Comparison of ENCODE assay signal across 19 mouse cellular contexts in genomic region chr11:75472469-75473081, GRCm38 (mm10). TPM values are rescaled to one million over a fixed set of nuclear protein-coding genes. Genes with fewer than 3 reads are reported as not detected.
A peak's percentile ranks its signal among the peaks of the same experiment; 100 is the strongest.
DNase-seq lines count a peak whose midpoint lies in the region; ATAC-seq and TF ChIP-seq lines count a peak whose summit lies in the region.
"Had no signal": no experiment of that assay in that cellular context is flagged by ENCODE, and none has a peak within 500 bp of the region (broad histone marks: within the 10 kb centered on the region; RNA-seq: fewer than 3 reads in every experiment).

No protein-coding gene starts in this region.

- H3K4me2 ChIP-seq in liver, postnatal 0 days (ENCODE audit: low read depth, low read length), result no peak overlapping the region
- H3K4me2 ChIP-seq: embryonic facial prominence, embryonic 12.5 days; hindbrain, embryonic 13.5 days; lung, embryonic 14.5 days; neural tube, embryonic 13.5 days had no signal

- H3K4me1 ChIP-seq in liver, postnatal 0 days (ENCODE audit: insufficient read depth), result peaks cover 22% of the 10 kb centered on the region
- no peaks in the 10 kb centered on the region for H3K4me1 ChIP-seq in cerebellum, adult 2 months (ENCODE audit: control insufficient read depth, insufficient read depth, low read length)
- H3K4me1 ChIP-seq: embryonic facial prominence, embryonic 12.5 days had no signal

- no peaks in the 10 kb centered on the region for H3K27me3 ChIP-seq in liver, postnatal 0 days (ENCODE audit: insufficient read depth, low read length)
- no peaks in the 10 kb centered on the region for H3K27me3 ChIP-seq in cerebellum, adult 2 months (ENCODE audit: control insufficient read depth, insufficient read depth, low read length)
- H3K27me3 ChIP-seq: embryonic facial prominence, embryonic 12.5 days; neural tube, embryonic 13.5 days; Patski had no signal

- TF ChIP-seq EP300 in liver, postnatal 0 days (IDR thresholded peaks at IDR 0.05; ENCODE audit: low read depth), result no peak

- ATAC-seq in CD4-positive, CD25-positive, alpha-beta regulatory T cell, adult 4 months, result peak; percentile 84
- peak; percentile 65 for ATAC-seq in granulocyte monocyte progenitor cell, adult 5-6 weeks (replicated peaks; ENCODE audit: poor library complexity, severe bottlenecking)
- ATAC-seq in liver, postnatal 0 days, result no peak
- ATAC-seq: intestine, postnatal 0 days; Patski had no signal

- no peak overlapping the region for H3K9ac ChIP-seq in liver, postnatal 0 days (replicated peaks)
- H3K9ac ChIP-seq: embryonic facial prominence, embryonic 12.5 days; hindbrain, embryonic 13.5 days; lung, embryonic 14.5 days; neural tube, embryonic 13.5 days had no signal

- H3K4me3 ChIP-seq in liver, postnatal 0 days (ENCODE audit: low read depth, low read length), result no peak overlapping the region
- no peak overlapping the region for H3K4me3 ChIP-seq in cerebellum, adult 2 months (replicated peaks; ENCODE audit: insufficient read depth, low read depth, low read length)
- H3K4me3 ChIP-seq: embryonic facial prominence, embryonic 12.5 days; hindbrain, embryonic 13.5 days; neural tube, embryonic 13.5 days had no signal

- H3K9me3 ChIP-seq in liver, postnatal 0 days (ENCODE audit: low read length), result no peaks in the 10 kb centered on the region
- H3K9me3 ChIP-seq: embryonic facial prominence, embryonic 12.5 days; hindbrain, embryonic 13.5 days; neural tube, embryonic 13.5 days had no signal

- no peak for TF ChIP-seq CTCF in liver, postnatal 0 days (IDR thresholded peaks at IDR 0.05; ENCODE audit: low read depth)
- no peak for TF ChIP-seq CTCF in cerebellum, adult 2 months (IDR thresholded peaks at IDR 0.05; ENCODE audit: borderline replicate concordance, insufficient read depth, low read depth, low read length)

- 35% methylated on average over 11 of the region's 11 CpGs for WGBS in liver, postnatal 0 days (ENCODE audit: insufficient replicate concordance)
- 80% methylated on average over 11 of the region's 11 CpGs for WGBS in cerebellum, adult 2 months

- no peak for TF ChIP-seq POLR2A in cerebellum, adult 2 months (IDR thresholded peaks at IDR 0.05; ENCODE audit: borderline replicate concordance, insufficient read depth, low read length)

- H3K27ac ChIP-seq in liver, postnatal 0 days (ENCODE audit: low read depth), result no peak overlapping the region
- no peak overlapping the region for H3K27ac ChIP-seq in cerebellum, adult 2 months (ENCODE audit: insufficient read depth, low read length)
- H3K27ac ChIP-seq: embryonic facial prominence, embryonic 12.5 days; hindbrain, embryonic 13.5 days; neural tube, embryonic 13.5 days had no signal

- DNase-seq in 416B (ENCODE audit: low read depth), result peak; percentile 39
- peak; percentile 30 for DNase-seq in liver, postnatal 0 days
- no peak for DNase-seq in right cerebral cortex, postnatal 25 days
- no peak for DNase-seq in cerebellum, adult 2 months
- DNase-seq in lung, postnatal 4 days, result no peak
- DNase-seq in frontal cortex, postnatal 14 days (ENCODE audit: low spot score in 2 of 2), result no peak
- DNase-seq: cerebellum, adult 11-12 months; heart, adult 18-20 months; kidney, postnatal 36 days had no signal

- no peaks in the 10 kb centered on the region for H3K36me3 ChIP-seq in liver, postnatal 0 days (replicated peaks; ENCODE audit: insufficient read depth, low read length)
- H3K36me3 ChIP-seq: embryonic facial prominence, embryonic 12.5 days; hindbrain, embryonic 13.5 days; neural tube, embryonic 13.5 days had no signal

RNA-seq across cellular contexts. Expression of gene Tlcd2, which starts 11.1 kb away (rescaled TPM):
- 1 to 10 TPM; 8.8 to 9.0 TPM for polyA plus RNA-seq in CD4-positive, CD25-positive, alpha-beta regulatory T cell, adult 4 months (2017; shearing (Covaris generic))
- total RNA-seq in granulocyte monocyte progenitor cell, adult 5-6 weeks (2014; fragmentation: Nextera tagmentation), result 12.1 and 30.0 TPM in 2 replicates
- total RNA-seq in granulocyte monocyte progenitor cell, adult 5-6 weeks (2017), result 14.1 and 23.2 TPM in 2 replicates
- 34.2 and 35.6 TPM in 2 replicates for polyA plus RNA-seq in liver, postnatal 0 days (2015; fragmentation: Nextera tagmentation; extraction: Ambion mirVana)
- polyA plus RNA-seq in cerebellum, adult 2 months (2012; rRNA removed), result 0.56 and 0.70 TPM in 2 replicates

RNA-seq across cellular contexts. Expression of gene Prpf8, which starts 14.0 kb away (rescaled TPM):
- polyA plus RNA-seq in CD4-positive, CD25-positive, alpha-beta regulatory T cell, adult 4 months (2017; shearing (Covaris generic)), result 10 to 100 TPM; 37.0 to 42.3 TPM
- total RNA-seq in granulocyte monocyte progenitor cell, adult 5-6 weeks (2014; fragmentation: Nextera tagmentation), result 154 and 174 TPM in 2 replicates
- total RNA-seq in granulocyte monocyte progenitor cell, adult 5-6 weeks (2017), result 115 and 127 TPM in 2 replicates
- 12.1 and 13.9 TPM in 2 replicates for polyA plus RNA-seq in liver, postnatal 0 days (2015; fragmentation: Nextera tagmentation; extraction: Ambion mirVana)
- polyA plus RNA-seq in cerebellum, adult 2 months (2012; rRNA removed), result 110 and 123 TPM in 2 replicates

RNA-seq across cellular contexts. Expression of gene Wdr81, which starts 18.1 kb away (rescaled TPM):
- 1 to 10 TPM; 6.3 to 9.9 TPM for polyA plus RNA-seq in CD4-positive, CD25-positive, alpha-beta regulatory T cell, adult 4 months (2017; shearing (Covaris generic))
- 10.2 and 15.6 TPM in 2 replicates for total RNA-seq in granulocyte monocyte progenitor cell, adult 5-6 weeks (2014; fragmentation: Nextera tagmentation)
- 4.4 and 5.1 TPM in 2 replicates for total RNA-seq in granulocyte monocyte progenitor cell, adult 5-6 weeks (2017)
- 8.4 and 9.5 TPM in 2 replicates for polyA plus RNA-seq in liver, postnatal 0 days (2015; fragmentation: Nextera tagmentation; extraction: Ambion mirVana)
- 15.1 and 15.3 TPM in 2 replicates for polyA plus RNA-seq in cerebellum, adult 2 months (2012; rRNA removed)

RNA-seq across cellular contexts. Expression of gene Serpinf2, which starts 33.2 kb away (rescaled TPM):
- under 1 TPM in 1 of 2 experiments, not detected in 1; 0.32 TPM for polyA plus RNA-seq in CD4-positive, CD25-positive, alpha-beta regulatory T cell, adult 4 months (2017; shearing (Covaris generic))
- not detected in 2 replicates for total RNA-seq in granulocyte monocyte progenitor cell, adult 5-6 weeks (2014; fragmentation: Nextera tagmentation)
- not detected in 2 replicates for total RNA-seq in granulocyte monocyte progenitor cell, adult 5-6 weeks (2017)
- 975 and 1,049 TPM in 2 replicates for polyA plus RNA-seq in liver, postnatal 0 days (2015; fragmentation: Nextera tagmentation; extraction: Ambion mirVana)
- 0.13 and 0.15 TPM in 2 replicates for polyA plus RNA-seq in cerebellum, adult 2 months (2012; rRNA removed)
- total RNA-seq: heart, adult 18-20 months had no signal
- polyA plus RNA-seq: forebrain, embryonic 11.5 days; heart, postnatal 0 days; hindbrain, embryonic 13.5 days had no signal

RNA-seq across cellular contexts. Expression of gene Rilp, which starts 37.3 kb away (rescaled TPM):
- polyA plus RNA-seq in CD4-positive, CD25-positive, alpha-beta regulatory T cell, adult 4 months (2017; shearing (Covaris generic)), result under 1 TPM in 1 of 2 experiments, not detected in 1; 0.56 TPM
- total RNA-seq in granulocyte monocyte progenitor cell, adult 5-6 weeks (2014; fragmentation: Nextera tagmentation), result 0.17 TPM in 1 of 2 replicates, not detected in the other
- total RNA-seq in granulocyte monocyte progenitor cell, adult 5-6 weeks (2017), result 0.22 TPM in 1 of 2 replicates, not detected in the other
- polyA plus RNA-seq in liver, postnatal 0 days (2015; fragmentation: Nextera tagmentation; extraction: Ambion mirVana), result 13.2 and 13.4 TPM in 2 replicates
- 5.4 and 5.7 TPM in 2 replicates for polyA plus RNA-seq in cerebellum, adult 2 months (2012; rRNA removed)

Comparison
In these comparisons a context has a peak if more than half of its experiments do, and no peak if none do; other contexts are left out.
1. DNase-seq: peak in 416B (single experiment) and liver, postnatal 0 days (single experiment); none in right cerebral cortex, postnatal 25 days (single experiment), cerebellum, adult 2 months (0 of 2), lung, postnatal 4 days (0 of 2) and frontal cortex, postnatal 14 days (0 of 2).